15 mouse cellular contexts compared by ENCODE assay signal in genomic region chr5:32441336-32441735, GRCm38 (mm10). TPM values are rescaled to one million over a fixed set of nuclear protein-coding genes. Genes with fewer than 3 reads are reported as not detected.
DNase-seq lines count a peak whose midpoint lies in the region; ATAC-seq and TF ChIP-seq lines count a peak whose summit lies in the region.
"Had no signal": no experiment of that assay in that cellular context is flagged by ENCODE, and none has a peak within 500 bp of the region (broad histone marks: within the 10 kb centered on the region; RNA-seq: fewer than 3 reads in every experiment).

No protein-coding gene starts in this region.

- intact Hi-C loops in left cerebral cortex, adult 2 months (cut with DNase I) = no loop called here

- no peaks in the 10 kb centered on the region for H3K36me3 ChIP-seq in heart, embryonic 12.5 days
- H3K36me3 ChIP-seq in lung, postnatal 0 days (ENCODE audit: insufficient read depth, low read length) = no peaks in the 10 kb centered on the region
- H3K36me3 ChIP-seq in stomach, embryonic 15.5 days = no peaks in the 10 kb centered on the region
- H3K36me3 ChIP-seq: hindbrain, embryonic 12.5 days; midbrain, embryonic 10.5 days had no signal

- no peak overlapping the region for H3K4me3 ChIP-seq in heart, embryonic 12.5 days
- no peak overlapping the region for H3K4me3 ChIP-seq in lung, postnatal 0 days (ENCODE audit: low read depth, low read length)
- no peak overlapping the region for H3K4me3 ChIP-seq in stomach, embryonic 15.5 days (replicated peaks)
- no peak overlapping the region for H3K4me3 ChIP-seq in left cerebral cortex, adult 2 months
- H3K4me3 ChIP-seq: hindbrain, embryonic 12.5 days; midbrain, embryonic 10.5 days had no signal

- ATAC-seq in heart, embryonic 12.5 days (ENCODE audit: insufficient number of reproducible peaks, low FRiP score) = no peak
- ATAC-seq in lung, postnatal 0 days = peak; percentile 43
- 0 out of 2 replicates have a peak, but pooled peaks have one; percentile 27 for ATAC-seq in stomach, embryonic 15.5 days (ENCODE audit: insufficient read depth, low FRiP score, low read depth)
- ATAC-seq: forebrain, postnatal 0 days; Patski had no signal

- no peaks in the 10 kb centered on the region for H3K27me3 ChIP-seq in heart, embryonic 12.5 days (replicated peaks)
- H3K27me3 ChIP-seq in lung, postnatal 0 days (replicated peaks; ENCODE audit: insufficient read depth, low read length) = no peaks in the 10 kb centered on the region
- no peaks in the 10 kb centered on the region for H3K27me3 ChIP-seq in stomach, embryonic 15.5 days (replicated peaks)
- H3K27me3 ChIP-seq: hindbrain, embryonic 12.5 days; Patski had no signal

- no peak for TF ChIP-seq EP300 in lung, postnatal 0 days (IDR thresholded peaks at IDR 0.05)

- no peak for TF ChIP-seq CTCF in lung, postnatal 0 days (IDR thresholded peaks at IDR 0.05)
- TF ChIP-seq CTCF in left cerebral cortex, adult 2 months (IDR thresholded peaks at IDR 0.05) = no peak

- DNase-seq in heart, adult 11 months = peak; percentile 95
- peak; percentile 44 for DNase-seq in lung, postnatal 0 days (ENCODE audit: low spot score)
- no peak for DNase-seq in lung, postnatal 14 days
- peak; percentile 55 to 63 for DNase-seq in heart, adult 9 months (ENCODE audit: low spot score in 2 of 2)
- no peak for DNase-seq in left cerebral cortex, adult 2 months (ENCODE audit: extremely low spot score in 1 of 2, low spot score in 2 of 2)
- DNase-seq in right cerebral cortex, postnatal 10 days (ENCODE audit: low spot score in 2 of 2) = no peak
- DNase-seq: forebrain, postnatal 0 days; left cerebral cortex, postnatal 4 days; spleen, adult 18-20 months; thymus, postnatal 25 days had no signal

- H3K9ac ChIP-seq in heart, embryonic 12.5 days = no peak overlapping the region
- H3K9ac ChIP-seq in lung, postnatal 0 days (replicated peaks; ENCODE audit: low read depth) = no peak overlapping the region
- H3K9ac ChIP-seq in stomach, embryonic 15.5 days = no peak overlapping the region
- H3K9ac ChIP-seq: forebrain, postnatal 0 days; hindbrain, embryonic 12.5 days had no signal

- 66% methylated on average over 3 of the region's 3 CpGs for WGBS in heart, embryonic 12.5 days
- 40% methylated on average over 3 of the region's 3 CpGs for WGBS in lung, postnatal 0 days
- WGBS in stomach, embryonic 15.5 days = 37% methylated on average over 3 of the region's 3 CpGs

- no peak overlapping the region for H3K4me2 ChIP-seq in heart, embryonic 12.5 days
- no peak overlapping the region for H3K4me2 ChIP-seq in lung, postnatal 0 days (replicated peaks; ENCODE audit: low read depth, low read length)
- no peak overlapping the region for H3K4me2 ChIP-seq in stomach, embryonic 15.5 days
- H3K4me2 ChIP-seq: hindbrain, embryonic 12.5 days had no signal

- H3K27ac ChIP-seq in heart, embryonic 12.5 days (ENCODE audit: poor library complexity, severe bottlenecking) = no peak overlapping the region
- H3K27ac ChIP-seq in lung, postnatal 0 days (ENCODE audit: low read length) = no peak overlapping the region
- H3K27ac ChIP-seq in stomach, embryonic 15.5 days = no peak overlapping the region
- no peak overlapping the region for H3K27ac ChIP-seq in left cerebral cortex, adult 2 months
- H3K27ac ChIP-seq: hindbrain, embryonic 12.5 days; midbrain, embryonic 10.5 days had no signal

- 0 out of 2 replicates have a peak, but pooled peaks cover 5% of the 10 kb centered on the region for H3K4me1 ChIP-seq in heart, embryonic 12.5 days (replicated peaks)
- no peaks in the 10 kb centered on the region for H3K4me1 ChIP-seq in lung, postnatal 0 days (ENCODE audit: insufficient read depth, low read depth, low read length)
- H3K4me1 ChIP-seq in stomach, embryonic 15.5 days = peaks cover 10% of the 10 kb centered on the region; the same call in 1 of the 2 replicates

- no peaks in the 10 kb centered on the region for H3K9me3 ChIP-seq in heart, embryonic 12.5 days (replicated peaks)
- no peaks in the 10 kb centered on the region for H3K9me3 ChIP-seq in lung, postnatal 0 days (ENCODE audit: low read length)
- no peaks in the 10 kb centered on the region for H3K9me3 ChIP-seq in stomach, embryonic 15.5 days
- H3K9me3 ChIP-seq: hindbrain, embryonic 12.5 days; midbrain, embryonic 10.5 days had no signal

RNA-seq across cellular contexts. Expression of gene Ppp1cb, which starts 17.3 kb away (rescaled TPM):
- polyA plus RNA-seq in heart, embryonic 12.5 days (2016; fragmentation: Nextera tagmentation; extraction: Ambion mirVana) = 283 and 290 TPM in 2 replicates
- polyA plus RNA-seq in lung, postnatal 0 days (2015; fragmentation: Nextera tagmentation; extraction: Ambion mirVana) = 159 and 165 TPM in 2 replicates
- 234 and 253 TPM in 2 replicates for polyA plus RNA-seq in stomach, embryonic 15.5 days (2015; fragmentation: Nextera tagmentation; extraction: Ambion mirVana)
- 100 to 1,000 TPM; 364 to 413 TPM for total RNA-seq in left cerebral cortex, adult 2 months (2021)

Comparison
In these comparisons a context has a peak if more than half of its experiments do, and no peak if none do; other contexts are left out.
1. DNase-seq: peak in heart, adult 11 months (single experiment), lung, postnatal 0 days (single experiment) and heart, adult 9 months (2 of 2); none in lung, postnatal 14 days (single experiment), left cerebral cortex, adult 2 months (0 of 2) and right cerebral cortex, postnatal 10 days (0 of 2).